Mouse (Mus musculus): ENCODE data around the gene Unc13c.

DNA sequence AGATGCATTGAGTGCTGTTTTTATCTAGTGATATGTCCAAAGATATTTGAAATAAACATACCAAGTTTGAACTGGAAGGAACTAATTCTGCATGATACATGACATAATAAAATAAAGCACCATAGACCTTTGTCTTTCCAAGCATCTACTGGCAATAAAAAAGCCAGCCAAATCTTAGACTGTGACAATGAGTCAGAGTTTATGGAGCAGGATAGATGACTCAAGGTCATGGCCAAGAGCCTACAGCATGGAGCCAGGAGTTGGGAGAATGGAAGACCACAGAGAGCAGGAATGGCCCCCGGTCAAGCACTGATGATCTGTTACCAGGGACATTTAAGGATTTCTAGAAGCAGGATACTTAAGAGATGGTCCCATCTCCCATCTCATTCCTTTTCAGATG, 319.7 kb downstream of the Unc13c start:
- no peak for TF ChIP-seq CTCF (IDR thresholded peaks at IDR 0.05; ENCODE audit: low read depth)
- TF ChIP-seq EP300 (optimal IDR thresholded peaks at IDR 0.05) = no peak

Measured in stomach, postnatal 0 days (tissue).